Mouse (Mus musculus) embryo, embryonic 10 days (tissue): ENCODE data around the gene Ncam2.

Experiments
- DNase-seq: peaks from one replicate; pipeline ENCODE4 v3.0.0-alpha.2; 2015; ENCODE audit warnings: low spot score

Ncam2 gene

DNA sequence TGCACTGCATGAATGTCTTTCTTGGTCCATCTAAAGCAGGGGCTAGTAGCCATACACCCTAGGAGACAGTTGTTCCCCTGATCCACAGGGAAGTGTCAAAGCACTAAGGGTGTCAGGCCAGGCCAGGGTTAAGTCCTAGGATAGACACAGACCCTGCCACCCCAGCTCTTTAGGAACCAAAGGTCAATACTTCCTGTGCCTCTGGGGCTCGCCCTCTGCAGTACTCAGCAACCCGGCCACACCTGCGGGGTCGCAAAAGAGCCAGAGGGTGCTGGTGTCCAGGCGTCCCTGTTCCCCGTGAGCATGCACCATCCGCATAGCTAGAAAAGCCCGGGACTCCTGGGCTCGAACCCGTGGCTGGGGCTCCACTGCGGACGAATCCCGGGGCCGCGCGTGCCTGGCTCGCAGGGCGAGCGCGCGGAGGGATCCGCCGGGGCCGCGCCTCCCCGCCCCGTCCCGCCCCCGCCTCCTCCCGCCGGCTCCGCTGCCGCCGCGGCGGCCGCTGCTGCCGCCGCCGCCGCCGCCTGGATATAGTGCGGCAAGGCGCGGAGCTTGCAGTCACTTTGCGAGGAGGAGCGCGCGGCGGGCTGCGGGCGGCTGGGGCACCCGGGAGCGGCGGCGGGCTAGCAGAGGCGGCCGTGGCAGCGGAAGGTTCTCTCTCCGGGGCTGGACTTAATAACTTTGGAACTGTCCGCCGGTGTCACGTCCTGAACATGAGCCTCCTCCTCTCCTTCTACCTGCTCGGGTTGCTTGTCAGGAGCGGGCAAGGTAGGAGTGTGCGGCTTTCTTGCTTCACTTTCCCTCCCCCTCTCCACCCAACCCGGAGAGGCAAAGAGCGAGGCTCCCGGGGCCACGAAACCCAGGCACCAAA lies at the start of gene Ncam2:
Ncam2 (plus strand) TSS at position 497 of the 871 bp plus-strand sequence.
- peak; percentile 68 for DNase-seq

DNA sequence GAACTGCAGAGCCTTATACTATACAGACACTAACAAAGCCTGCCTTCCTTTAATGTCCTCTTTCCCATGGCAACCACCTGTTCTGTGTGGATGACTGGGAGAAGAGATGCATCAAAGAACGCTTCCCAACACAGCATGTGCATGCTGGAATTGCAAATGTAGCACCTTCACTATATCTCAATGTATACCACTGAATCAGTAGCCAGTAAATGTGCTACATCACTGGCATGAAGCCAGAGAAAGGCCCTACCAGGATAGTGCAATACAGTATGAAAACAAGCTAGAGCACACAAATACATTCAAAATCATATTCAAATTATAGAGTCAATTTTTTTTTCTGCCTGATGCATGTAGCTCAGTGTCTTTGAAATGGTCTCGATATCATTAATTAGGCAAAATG lies 29.7 kb upstream of the Ncam2 start:
- DNase-seq, result no peak

DNA sequence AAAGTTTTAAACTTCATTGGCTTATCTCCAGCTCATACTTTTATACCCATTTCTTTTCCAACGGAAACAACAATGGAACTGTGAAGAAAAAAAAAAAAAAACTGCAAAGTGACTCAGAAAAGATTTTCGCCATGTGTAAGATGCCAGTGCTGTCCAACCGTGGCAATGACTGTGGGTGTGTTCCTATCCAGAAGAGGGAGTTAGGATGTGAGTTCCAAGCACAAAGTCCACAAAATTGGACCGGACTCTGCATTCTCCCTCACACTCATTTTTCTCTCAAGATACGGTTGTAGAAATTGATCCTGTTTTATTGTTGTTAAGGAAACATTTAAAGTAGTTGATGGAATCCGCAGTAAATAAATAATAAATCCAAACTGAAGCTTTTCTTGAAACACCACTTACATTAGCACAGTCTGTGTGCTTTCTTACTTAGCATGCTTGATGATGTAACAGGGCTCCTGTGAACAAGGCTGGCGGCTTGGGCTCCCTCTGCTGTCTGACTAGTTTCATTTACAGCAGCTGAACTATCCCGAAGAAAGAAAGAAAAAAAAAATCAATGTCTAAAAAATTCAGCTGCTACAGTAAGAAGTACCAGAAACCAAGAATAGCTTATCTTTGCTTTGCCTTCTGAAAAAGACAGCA lies 25.1 kb upstream of the Ncam2 start:
- DNase-seq, result peak; percentile 77

DNA sequence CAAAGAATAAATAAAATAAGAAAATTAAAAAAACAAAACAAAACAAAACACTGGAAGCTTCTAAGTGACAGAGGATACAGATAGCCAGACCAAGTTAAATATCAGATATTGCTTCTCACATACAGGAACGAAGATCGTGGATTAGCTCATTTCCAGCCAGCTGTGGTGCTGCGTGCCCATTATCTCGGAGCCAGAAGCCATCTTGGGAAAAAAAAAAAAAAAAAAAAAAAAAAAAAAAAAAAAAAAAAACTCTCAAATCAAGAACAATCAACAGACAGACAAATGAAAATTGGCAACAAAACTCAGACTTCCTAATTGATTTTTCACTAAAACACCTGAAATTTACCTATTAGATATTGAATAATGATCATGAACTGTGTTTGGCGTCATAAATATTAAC lies 20.7 kb upstream of the Ncam2 start:
- no peak for DNase-seq

DNA sequence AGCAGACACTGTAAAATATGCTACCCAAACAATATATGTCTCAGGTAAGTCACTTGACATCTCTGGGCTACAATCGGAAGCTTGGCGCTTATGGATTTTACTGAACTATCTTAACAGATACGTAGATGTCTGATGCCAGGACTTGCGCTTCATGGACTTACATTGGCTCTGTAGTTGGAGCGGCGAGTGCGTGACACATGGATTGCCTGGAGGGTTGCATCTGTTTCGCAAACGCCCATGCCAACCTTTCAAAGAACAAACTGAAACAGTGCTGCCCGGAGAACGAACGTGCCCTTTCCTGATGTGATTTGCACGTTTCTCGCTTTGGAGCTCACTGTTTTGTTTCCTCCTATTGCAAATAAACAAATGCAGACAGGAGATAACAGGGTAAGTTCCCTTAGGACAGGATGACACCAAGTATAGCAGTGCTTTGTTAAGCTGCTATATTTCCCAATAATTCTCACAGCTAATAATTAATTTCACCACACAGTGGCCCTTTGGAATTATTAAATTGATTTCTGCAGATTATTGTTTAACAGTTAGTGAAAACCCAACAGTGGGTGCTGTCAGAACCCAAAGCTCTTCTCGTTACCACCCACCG lies 12.8 kb upstream of the Ncam2 start:
- DNase-seq, result no peak

DNA sequence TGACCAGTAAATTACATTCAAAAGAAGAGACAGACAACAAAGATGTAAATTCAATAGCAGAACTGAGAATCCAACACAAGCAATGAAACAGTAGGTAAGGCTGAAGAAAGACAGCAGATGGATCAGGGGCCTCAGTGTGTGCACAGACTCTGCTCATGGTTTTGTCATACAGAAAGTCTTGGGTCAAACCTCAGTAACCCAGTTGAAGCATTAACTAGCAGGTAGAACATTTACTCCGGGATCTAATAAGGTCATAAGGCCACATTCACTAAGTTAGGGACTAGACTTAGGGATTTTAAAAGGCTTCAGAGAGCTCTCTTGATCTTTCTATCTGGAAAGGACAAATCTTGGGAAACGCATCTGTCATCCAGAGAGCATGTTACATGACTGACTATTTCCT lies 8.9 kb upstream of the Ncam2 start:
- no peak for DNase-seq

DNA sequence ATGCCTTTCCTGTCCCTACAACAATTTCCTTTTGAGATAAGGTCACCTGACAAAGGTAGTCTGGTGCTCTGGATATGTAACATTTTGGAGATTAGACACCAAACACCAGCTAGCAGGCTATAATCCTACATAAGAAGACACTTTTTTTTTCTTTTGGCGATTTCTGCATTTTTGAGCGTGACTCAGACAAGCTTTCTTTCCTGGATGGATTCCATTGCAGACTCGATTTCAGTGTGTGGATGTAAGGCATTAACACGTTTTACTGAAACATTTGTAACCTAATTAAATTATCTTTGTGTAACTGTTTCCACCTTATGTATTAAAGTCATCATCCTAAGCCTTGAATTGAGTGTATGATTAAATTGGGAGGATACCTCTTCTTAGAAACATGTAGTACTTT lies 7.9 kb upstream of the Ncam2 start:
- no peak for DNase-seq

DNA sequence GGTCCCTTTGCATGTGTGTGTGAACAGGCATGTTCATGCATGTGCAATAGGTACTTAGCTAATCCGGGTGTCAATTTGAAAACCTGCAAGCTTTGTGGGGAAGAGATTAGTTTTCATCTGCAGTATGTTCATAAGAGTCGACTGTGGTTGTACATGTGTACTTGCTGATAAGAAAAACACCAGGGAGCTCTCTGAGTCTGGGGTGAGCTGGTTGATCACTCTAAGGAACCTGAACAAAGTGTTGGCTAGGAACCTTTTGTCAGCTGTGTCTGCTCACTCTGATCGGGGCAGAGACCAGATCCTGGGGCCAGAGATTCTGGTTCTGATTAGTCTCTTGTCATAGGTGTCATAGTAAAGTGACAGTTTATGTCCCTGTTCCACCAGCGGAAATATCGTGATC lies 1.0 kb upstream of the Ncam2 start:
- no peak for DNase-seq

DNA sequence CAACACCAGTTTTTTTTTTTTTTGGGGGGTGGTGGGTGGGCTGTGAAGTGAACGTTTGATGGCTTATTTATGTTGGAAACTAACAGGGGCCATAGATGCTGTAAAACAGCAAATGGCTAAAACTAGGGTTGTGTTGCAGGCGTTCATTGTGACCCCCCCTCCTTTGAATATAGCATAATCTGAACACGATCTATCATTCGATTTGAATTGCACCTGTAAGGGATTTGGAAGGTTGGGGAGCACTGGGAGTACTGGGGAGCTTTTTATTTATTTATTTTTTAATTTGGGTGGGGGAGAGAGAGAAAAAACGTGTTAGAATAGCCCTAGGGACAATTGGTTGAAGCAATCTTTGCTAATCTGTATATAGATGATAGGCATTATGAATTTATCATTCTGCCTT lies 974 bp downstream of the Ncam2 start:
- no peak for DNase-seq

DNA sequence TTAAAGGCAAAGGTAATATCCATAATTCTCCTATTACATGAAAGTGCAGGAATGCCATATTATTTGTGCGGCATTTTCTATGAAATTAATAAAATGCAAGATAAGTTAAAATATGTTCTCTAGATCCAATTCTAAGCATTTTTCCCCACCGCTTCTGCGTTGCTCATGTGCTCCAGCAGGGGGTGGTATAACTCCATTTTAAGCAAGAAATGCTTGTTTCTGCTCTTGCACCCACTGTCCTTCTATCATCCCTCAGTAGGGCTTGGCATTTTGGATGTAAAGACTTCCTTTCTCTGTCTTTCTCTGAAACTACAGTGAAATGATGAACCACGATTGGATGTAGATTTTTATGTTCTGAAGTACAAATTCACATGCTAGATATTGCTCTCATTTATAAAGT lies 1.5 kb downstream of the Ncam2 start:
- DNase-seq, result peak; percentile 67

DNA sequence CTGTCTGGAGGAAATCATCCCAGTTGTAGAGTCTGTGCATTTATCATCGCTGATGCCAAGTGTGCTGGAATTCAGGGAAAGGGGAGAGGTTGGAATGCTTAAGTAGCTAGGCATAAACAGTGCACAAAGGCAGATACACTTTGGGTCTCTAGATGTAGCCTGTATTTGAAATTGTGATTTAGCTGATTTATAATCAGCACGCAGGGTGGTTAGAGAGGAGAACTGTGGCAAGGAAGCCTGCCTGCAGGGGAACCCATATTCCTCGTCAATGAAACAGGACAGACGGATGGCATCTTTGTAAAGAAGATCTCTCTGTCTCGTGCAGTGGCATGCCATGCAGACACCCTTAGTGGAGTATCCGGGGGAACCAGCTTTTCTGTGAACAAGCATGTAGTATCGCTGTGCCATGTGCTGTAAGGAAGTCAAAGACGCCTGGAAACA lies 2.2 kb downstream of the Ncam2 start:
- no peak for DNase-seq

DNA sequence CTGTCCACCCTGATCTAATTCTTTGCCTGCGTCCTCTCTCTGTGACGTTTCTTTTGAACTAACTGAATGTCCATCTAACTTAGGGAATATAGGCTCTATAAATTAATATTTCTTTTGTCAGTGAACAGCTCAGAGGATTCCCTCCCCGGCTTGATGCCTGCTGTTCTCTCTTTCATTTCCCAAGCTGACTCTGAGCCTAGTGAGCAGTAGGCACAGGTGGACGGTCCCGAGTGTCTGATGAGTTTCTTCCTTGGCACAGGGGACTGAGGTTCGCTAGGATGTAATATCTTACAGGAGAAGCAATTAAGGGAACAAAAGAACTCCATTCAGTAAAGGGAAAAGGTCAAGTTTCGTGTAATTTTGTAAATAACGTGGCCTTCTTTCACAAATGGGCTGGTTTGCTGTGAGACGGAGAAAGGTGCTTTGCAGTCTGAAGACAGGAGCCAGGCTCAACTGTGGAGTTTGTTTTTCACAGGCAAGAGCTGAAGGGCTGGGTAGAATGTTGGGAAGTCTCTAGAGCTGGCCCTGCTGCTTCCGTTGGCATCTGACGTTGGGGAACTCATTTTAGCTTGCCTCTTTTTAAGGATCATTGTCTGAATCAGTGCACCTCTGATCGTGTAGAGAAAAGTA lies 4.0 kb downstream of the Ncam2 start:
- no peak for DNase-seq

DNA sequence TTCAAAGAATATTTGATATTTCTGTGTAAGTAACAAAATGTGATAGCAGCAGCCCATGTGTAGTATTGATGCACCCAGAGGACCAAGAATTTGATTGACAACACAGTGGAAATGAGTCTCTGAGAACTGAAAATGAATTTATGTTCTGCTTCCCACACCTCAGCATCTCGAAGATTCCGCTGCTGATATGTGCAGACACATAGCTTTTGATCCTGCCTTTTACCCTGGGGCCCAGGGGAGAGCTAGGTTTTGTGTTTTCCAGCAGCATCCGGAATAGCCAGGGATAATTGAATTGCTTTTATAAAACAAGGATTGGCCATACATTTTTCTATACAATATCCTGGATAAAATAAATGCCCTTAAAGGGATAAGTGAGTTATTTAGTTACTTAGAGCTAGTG lies 20.7 kb downstream of the Ncam2 start:
- no peak for DNase-seq

DNA sequence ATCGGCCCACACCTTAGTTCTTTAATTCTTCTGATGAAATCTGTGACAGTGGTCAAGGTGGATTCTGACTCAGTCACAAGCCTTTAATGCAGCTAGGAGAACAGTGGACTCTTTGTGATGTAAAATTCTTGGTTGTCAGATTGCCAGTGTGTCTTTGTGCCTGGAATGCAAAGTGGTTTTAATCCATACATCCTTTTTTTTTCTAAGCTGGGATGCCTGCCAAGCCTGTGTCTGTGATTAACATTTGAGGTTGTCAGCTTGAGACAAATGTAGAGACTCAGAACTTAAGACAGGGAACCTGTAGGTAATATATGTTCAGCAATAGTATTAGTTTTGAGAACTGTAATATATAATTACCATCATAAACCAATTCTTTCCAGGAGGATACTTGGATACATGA lies 23.3 kb downstream of the Ncam2 start:
- DNase-seq, result no peak

DNA sequence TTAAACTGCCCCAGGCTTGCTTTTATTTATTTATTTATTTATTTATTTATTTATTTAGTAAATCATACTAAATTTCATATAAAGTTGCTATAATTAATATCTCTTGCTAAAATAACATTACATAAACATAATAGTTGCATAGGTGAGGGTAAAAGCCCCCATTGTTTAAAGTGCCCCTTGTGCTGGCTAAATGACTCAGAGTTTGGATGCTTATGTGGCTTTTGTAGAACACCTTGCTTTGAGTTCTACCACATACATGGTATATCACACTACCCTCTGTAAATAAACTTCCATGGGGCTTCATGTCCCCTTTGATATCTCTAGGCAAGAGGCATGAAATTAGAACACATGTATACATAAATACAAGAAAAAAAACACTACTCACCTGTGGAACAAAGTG lies 23.8 kb downstream of the Ncam2 start:
- no peak for DNase-seq

DNA sequence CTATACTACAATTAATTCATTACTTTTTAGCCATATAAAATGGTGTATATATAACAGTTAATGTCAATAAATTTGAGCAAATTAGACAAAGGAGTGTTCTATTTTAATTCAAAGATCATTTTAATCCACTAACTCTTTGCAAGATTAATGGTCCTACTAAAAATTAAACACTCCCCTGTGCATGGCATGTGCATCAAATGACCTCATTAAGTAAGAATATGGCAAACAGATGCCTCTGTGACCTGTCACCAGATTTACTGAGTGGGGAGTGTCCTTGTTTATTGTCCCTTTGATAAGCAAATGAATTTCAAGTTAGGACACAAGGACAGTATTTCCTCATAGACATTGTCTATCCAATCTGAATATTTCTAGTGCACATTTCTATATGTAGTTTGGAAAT lies 54.4 kb downstream of the Ncam2 start:
- DNase-seq, result no peak

DNA sequence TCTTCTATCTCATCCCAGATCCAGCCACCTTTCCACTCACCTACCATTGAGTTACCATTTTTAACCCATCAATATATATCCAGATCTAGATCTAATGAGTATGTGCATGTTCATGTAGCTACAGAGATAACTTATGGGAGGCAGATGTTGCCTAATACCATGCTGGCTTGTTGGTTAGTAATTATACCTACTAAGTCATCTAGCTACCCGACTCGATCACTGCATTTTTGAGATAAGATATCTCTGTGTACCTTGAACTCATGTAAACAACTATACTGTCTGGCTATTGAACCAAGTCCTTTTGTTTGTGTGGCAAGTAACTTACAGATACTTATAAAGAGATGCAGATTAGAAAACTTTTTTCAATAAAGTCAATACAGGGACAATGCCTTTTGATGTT lies 59.9 kb downstream of the Ncam2 start:
- DNase-seq, result no peak

DNA sequence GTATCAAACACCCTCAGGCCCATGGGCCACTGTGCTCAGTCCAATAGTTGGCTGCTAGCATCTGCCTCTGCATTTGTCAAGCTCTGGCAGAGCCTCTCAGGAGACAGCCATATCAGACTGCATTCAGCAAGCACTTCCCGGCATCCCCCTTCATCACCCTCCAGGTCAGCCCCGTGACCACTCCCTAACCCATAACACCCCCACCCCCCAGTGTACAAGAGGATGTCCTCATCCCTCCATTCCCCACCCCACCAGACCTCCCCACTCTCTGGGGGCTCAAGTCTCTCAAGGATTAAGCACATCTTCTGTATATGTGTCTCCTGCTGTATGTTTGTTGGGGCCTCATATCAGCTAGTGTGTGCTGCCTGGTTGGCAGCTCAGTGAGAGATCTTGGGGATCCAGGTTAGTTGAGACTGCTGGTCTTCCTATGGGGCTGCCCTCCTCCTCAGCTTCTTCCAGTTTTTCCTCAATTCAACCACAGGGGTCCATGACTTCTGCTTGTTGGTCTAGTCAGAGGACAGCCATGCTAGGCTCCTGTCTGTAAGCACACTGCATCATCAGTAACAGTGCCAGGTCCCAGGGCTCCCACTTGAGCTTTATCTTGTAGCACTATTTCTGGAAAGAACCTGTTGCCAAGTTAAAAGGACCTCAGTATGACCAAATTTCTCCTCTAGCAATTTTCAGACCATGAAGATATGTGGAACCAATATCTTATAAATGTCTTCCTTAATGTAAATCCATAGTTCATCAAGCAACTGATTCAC lies 73.3 kb downstream of the Ncam2 start:
- DNase-seq, result no peak

DNA sequence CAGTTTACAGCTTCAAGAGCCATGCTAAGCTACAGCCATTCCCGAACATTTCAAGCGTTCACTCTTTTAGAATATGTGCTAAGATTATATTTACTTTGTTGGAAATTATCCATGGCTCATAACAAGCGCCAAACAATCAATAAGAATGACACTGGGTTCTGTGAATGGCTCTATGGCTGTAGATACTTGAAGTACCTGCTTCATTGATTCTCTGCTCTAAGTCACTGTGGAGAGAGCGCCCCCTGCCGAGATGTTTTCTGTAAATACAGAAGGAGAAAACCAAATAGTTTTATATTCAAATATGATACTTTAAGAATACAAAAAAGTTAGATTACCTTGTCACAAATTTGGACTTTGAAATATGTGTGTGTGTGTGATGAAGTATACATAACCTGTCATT lies 83.7 kb downstream of the Ncam2 start:
- DNase-seq, result peak; percentile 58

DNA sequence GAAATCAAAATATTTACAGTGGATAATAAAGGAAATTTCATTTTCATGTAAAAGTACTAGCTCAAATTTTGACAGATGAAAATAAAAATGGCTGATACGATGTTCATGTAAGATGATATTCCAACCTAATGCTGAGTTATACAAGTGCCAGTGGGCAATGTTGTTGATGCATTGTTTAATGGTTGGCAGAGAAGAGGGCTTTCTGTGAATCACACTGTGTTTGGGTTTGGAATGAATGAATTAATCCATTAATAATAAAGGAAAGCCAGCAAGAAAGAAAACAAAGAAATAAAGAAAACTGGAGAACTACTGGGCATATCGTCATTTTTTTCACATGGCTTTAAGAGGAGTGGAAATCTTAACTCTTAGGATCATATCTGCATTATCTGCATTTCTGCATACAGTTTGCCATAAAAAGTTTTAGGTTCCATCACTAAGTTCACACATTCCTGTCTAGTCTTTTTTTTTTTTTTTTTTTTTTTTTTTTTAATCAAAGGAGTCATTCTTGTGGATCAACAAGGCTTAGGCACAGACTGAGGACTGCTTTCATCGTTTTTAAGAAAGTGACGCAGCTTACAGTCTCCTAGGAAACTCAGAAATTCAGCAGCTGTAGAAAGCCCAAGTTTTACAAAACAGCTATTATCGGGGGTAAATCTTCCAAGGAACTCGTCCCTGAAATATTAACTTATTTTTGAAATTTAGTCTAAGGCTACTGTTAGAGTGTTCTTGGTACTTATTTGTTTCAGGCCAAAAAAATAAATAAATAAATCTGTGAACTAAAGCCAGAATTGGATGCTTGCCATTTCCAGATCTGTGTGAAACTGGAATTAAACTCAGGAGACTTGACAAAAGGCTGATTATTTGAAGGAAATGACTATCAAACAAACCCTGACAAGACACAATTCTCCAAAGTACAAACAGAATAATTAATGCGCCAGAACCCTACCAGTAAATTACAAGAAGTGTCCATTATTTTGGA lies 84.7 kb downstream of the Ncam2 start:
- no peak for DNase-seq

DNA sequence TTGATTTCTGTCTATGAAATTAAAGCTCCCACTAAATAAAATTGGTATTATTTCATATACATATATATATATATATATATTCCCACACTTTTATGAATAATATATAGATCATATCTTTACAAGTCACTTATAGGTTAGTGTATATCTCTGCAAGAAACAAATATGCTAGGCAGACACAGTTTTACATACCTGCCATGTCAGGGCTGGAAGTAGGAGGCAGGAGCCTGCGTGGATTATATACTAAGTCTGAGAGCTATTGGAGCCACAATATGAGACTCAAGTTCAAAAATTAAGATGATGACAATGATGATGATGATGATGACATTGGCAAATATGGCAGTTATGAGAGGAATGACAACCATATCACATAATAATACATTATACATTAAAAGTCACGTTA lies 85.4 kb downstream of the Ncam2 start:
- no peak for DNase-seq
